Mouse (Mus musculus): ENCODE results near the gene Pex10. TPM values are rescaled to one million over a fixed set of nuclear protein-coding genes. Genes with fewer than 3 reads are reported as not detected.

Pex10 gene
- polyA plus RNA-seq, 1 experiment = 4.3 TPM

GRCm38 (mm10) chr4:155033115-155033514 is 33.7 kb upstream of the Pex10 start:
- no peak for TF ChIP-seq GATA1 (IDR thresholded peaks at IDR 0.05; ENCODE audit: borderline replicate concordance, low read length)
- TF ChIP-seq FLI1 (IDR thresholded peaks at IDR 0.05; ENCODE audit: low read length) = no peak
- H3K9me3 ChIP-seq = peaks cover 2% of the 10 kb centered on the region; the same call in 1 of the 2 replicates
- H3K4me1 ChIP-seq = 0 out of 2 replicates have a peak, but pooled peaks cover 8% of the 10 kb centered on the region
- H3K4me3 ChIP-seq (replicated peaks) = no peak overlapping the region
- peaks cover 92% of the 10 kb centered on the region for H3K27me3 ChIP-seq (replicated peaks)
- H3K36me3 ChIP-seq (replicated peaks; ENCODE audit: low read length) = no peaks in the 10 kb centered on the region

DNA sequence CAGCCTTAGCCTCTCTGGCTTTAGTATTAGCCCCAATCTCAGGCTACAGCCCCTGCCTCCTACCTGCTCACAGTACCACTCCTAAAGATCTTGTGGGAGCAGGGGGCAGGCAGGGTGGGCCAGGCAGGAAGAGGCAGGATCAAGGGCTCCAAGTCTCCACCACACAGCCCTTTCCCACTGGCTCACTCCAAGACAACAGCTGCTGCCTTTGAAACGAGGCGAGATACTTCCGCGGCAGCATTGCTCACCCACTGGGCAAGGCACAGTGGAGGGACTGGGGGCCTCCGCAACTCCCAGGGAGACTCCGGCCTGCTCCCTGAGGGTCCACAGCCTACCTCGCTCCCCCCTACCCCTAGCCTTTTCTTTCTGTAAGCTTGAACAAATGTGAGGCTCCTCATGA is 32.6 kb upstream of the Pex10 start:
- no peak overlapping the region for H3K4me3 ChIP-seq (replicated peaks)
- H3K9me3 ChIP-seq = no peaks in the 10 kb centered on the region

GRCm38 (mm10) chr4:155034787-155035186 is 32.0 kb upstream of the Pex10 start:
- H3K36me3 ChIP-seq (replicated peaks; ENCODE audit: low read length) = no peaks in the 10 kb centered on the region
- H3K27me3 ChIP-seq (replicated peaks) = peaks cover 90% of the 10 kb centered on the region
- TF ChIP-seq FLI1 (IDR thresholded peaks at IDR 0.05; ENCODE audit: low read length) (no peak), GATA1 (IDR thresholded peaks at IDR 0.05; ENCODE audit: borderline replicate concordance, low read length) (no peak)
- H3K9me3 ChIP-seq = no peaks in the 10 kb centered on the region
- no peak overlapping the region for H3K4me3 ChIP-seq (replicated peaks)
- 0 out of 2 replicates have a peak, but pooled peaks cover 1% of the 10 kb centered on the region for H3K4me1 ChIP-seq

More for the DNA sequence above, 32.6 kb upstream of the Pex10 start:
- TF ChIP-seq GATA1 (IDR thresholded peaks at IDR 0.05; ENCODE audit: borderline replicate concordance, low read length) = no peak
- no peak for TF ChIP-seq FLI1 (IDR thresholded peaks at IDR 0.05; ENCODE audit: low read length)
- 0 out of 2 replicates have a peak, but pooled peaks cover 4% of the 10 kb centered on the region for H3K4me1 ChIP-seq
- no peaks in the 10 kb centered on the region for H3K36me3 ChIP-seq (replicated peaks; ENCODE audit: low read length)
- H3K27me3 ChIP-seq (replicated peaks) = peaks cover 89% of the 10 kb centered on the region

DNA sequence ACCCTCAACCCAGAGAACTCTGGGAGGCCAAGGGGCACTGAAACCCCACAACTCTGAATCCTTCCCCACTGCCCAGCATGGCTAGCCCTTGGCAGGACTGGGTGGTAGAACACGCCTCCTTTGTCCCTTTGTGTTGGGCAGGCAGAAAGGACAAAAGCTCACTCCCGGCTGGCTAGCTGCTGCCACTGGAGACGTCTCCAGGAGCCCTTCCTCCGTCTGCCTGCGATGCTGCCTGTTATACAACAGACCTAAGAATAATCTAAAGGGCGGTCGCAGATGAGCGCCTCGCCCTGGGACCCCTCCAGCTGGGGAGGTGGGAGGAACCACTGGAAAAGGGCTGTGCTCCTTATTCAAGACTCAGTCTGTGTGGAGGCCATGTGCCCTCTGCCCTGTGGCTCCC is 26.6 kb upstream of the Pex10 start:
- no peaks in the 10 kb centered on the region; the same call in 1 of the 2 replicates for H3K4me1 ChIP-seq
- no peaks in the 10 kb centered on the region for H3K9me3 ChIP-seq
- no peaks in the 10 kb centered on the region for H3K36me3 ChIP-seq (replicated peaks; ENCODE audit: low read length)
- peaks cover 94% of the 10 kb centered on the region for H3K27me3 ChIP-seq (replicated peaks)
- H3K4me3 ChIP-seq (replicated peaks) = no peak overlapping the region
- no peak for TF ChIP-seq GATA1 (IDR thresholded peaks at IDR 0.05; ENCODE audit: borderline replicate concordance, low read length)
- no peak for TF ChIP-seq FLI1 (IDR thresholded peaks at IDR 0.05; ENCODE audit: low read length)

DNA sequence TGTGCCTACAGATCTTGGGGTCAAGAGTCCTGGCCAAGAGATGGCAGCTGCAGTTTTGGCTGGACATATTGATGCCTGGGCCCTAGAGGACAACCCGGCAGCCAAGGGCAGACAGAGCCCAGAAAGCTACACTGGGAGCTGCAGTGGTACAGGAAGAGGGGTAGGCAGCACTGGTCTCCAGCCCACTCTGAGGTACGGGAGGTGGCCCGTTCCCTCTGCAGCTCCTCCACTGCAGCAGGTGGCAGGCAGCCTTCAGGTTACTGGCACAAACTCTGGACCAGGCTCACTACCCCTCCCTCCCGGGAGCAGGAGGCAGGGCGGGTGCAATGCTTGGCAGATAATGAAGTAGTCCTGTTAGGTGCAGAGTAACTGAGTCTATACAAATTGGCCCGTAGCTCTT is 26.1 kb upstream of the Pex10 start:
- H3K4me1 ChIP-seq = no peaks in the 10 kb centered on the region; the same call in 1 of the 2 replicates
- H3K9me3 ChIP-seq = no peaks in the 10 kb centered on the region
- TF ChIP-seq FLI1 (IDR thresholded peaks at IDR 0.05; ENCODE audit: low read length) = no peak
- TF ChIP-seq GATA1 (IDR thresholded peaks at IDR 0.05; ENCODE audit: borderline replicate concordance, low read length) = no peak
- H3K36me3 ChIP-seq (replicated peaks; ENCODE audit: low read length) = no peaks in the 10 kb centered on the region
- H3K4me3 ChIP-seq (replicated peaks) = peak overlapping the region; percentile 15
- peaks cover 93% of the 10 kb centered on the region for H3K27me3 ChIP-seq (replicated peaks)

GRCm38 (mm10) chr4:155042606-155043288 is 24.1 kb upstream of the Pex10 start:
- Histone ChIP-seq H3K4me3 (replicated peaks) (no peak overlapping the region), H3K4me1 (no peaks in the 10 kb centered on the region; the same call in 1 of the 2 replicates), H3K36me3 (replicated peaks; ENCODE audit: low read length) (no peaks in the 10 kb centered on the region), H3K9me3 (no peaks in the 10 kb centered on the region), H3K27me3 (replicated peaks) (peaks cover 94% of the 10 kb centered on the region)
- TF ChIP-seq GATA1 (IDR thresholded peaks at IDR 0.05; ENCODE audit: borderline replicate concordance, low read length) = no peak
- no peak for TF ChIP-seq FLI1 (IDR thresholded peaks at IDR 0.05; ENCODE audit: low read length)

- H3K4me3 ChIP-seq (replicated peaks) = no peak overlapping the region
- TF ChIP-seq FLI1 (IDR thresholded peaks at IDR 0.05; ENCODE audit: low read length) (no peak), GATA1 (IDR thresholded peaks at IDR 0.05; ENCODE audit: borderline replicate concordance, low read length) (no peak)
- peaks cover 95% of the 10 kb centered on the region for H3K27me3 ChIP-seq (replicated peaks)
- H3K4me1 ChIP-seq = no peaks in the 10 kb centered on the region; the same call in 1 of the 2 replicates
- H3K36me3 ChIP-seq (replicated peaks; ENCODE audit: low read length) = no peaks in the 10 kb centered on the region
- H3K9me3 ChIP-seq = no peaks in the 10 kb centered on the region
Observed at GRCm38 (mm10) chr4:155043289-155043625, 23.6 kb upstream of the Pex10 start.

DNA sequence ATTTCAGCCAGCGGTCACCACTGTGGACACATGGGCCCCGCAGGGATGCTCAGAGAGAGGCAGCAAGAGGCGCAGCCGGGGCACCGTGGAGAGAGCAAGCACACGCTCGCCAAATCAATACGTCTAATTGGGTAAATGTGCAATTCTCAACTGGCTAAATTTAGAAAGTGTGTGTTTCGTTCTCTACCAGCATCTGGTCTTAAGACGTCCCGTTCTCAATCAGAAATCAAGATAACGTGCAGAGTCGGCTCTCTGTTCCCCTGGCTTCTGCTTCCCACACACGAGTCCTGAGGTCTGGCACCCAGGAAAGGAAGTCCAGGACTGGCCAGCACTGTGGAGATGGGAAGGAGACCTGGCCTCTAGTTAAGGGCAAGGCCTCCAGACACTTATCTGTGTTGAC is 20.2 kb upstream of the Pex10 start:
- Histone ChIP-seq H3K36me3 (replicated peaks; ENCODE audit: low read length) (no peaks in the 10 kb centered on the region), H3K4me1 (0 out of 2 replicates have a peak, but pooled peaks cover 2% of the 10 kb centered on the region), H3K27me3 (replicated peaks) (peaks cover 93% of the 10 kb centered on the region), H3K4me3 (replicated peaks) (no peak overlapping the region), H3K9me3 (no peaks in the 10 kb centered on the region)
- TF ChIP-seq FLI1 (IDR thresholded peaks at IDR 0.05; ENCODE audit: low read length) = no peak
- TF ChIP-seq GATA1 (IDR thresholded peaks at IDR 0.05; ENCODE audit: borderline replicate concordance, low read length) = no peak

- TF ChIP-seq FLI1 (IDR thresholded peaks at IDR 0.05; ENCODE audit: low read length) (no peak), GATA1 (IDR thresholded peaks at IDR 0.05; ENCODE audit: borderline replicate concordance, low read length) (no peak)
- no peaks in the 10 kb centered on the region for H3K36me3 ChIP-seq (replicated peaks; ENCODE audit: low read length)
- H3K4me1 ChIP-seq = peaks cover 17% of the 10 kb centered on the region
- no peak overlapping the region for H3K4me3 ChIP-seq (replicated peaks)
- peaks cover 82% of the 10 kb centered on the region for H3K27me3 ChIP-seq (replicated peaks)
- no peaks in the 10 kb centered on the region for H3K9me3 ChIP-seq
Observed at GRCm38 (mm10) chr4:155050116-155050515, 16.7 kb upstream of the Pex10 start.

GRCm38 (mm10) chr4:155056724-155057123 is 10.1 kb upstream of the Pex10 start, which contains the start of gene Plch2:
TSS of gene Plch2 (minus strand) at chr4:155056784.
- Histone ChIP-seq H3K4me3 (replicated peaks) (no peak within 1 kb of the TSS), H3K4me1 (peaks cover 19% of the 10 kb centered on the region), H3K27me3 (replicated peaks) (peaks cover 78% of the 10 kb centered on the region), H3K36me3 (replicated peaks; ENCODE audit: low read length) (no peaks in the 10 kb centered on the region), H3K9me3 (no peaks in the 10 kb centered on the region)
- TF ChIP-seq FLI1 (IDR thresholded peaks at IDR 0.05; ENCODE audit: low read length) (no peak), GATA1 (IDR thresholded peaks at IDR 0.05; ENCODE audit: borderline replicate concordance, low read length) (no peak)
